ENCODE assay signal across 30 mouse cellular contexts in genomic region chr13:5824189-5824815, GRCm38 (mm10). TPM values are rescaled to one million over a fixed set of nuclear protein-coding genes. Genes with fewer than 3 reads are reported as not detected.
DNase-seq lines count a peak whose midpoint lies in the region; ATAC-seq and TF ChIP-seq lines count a peak whose summit lies in the region.
"Had no signal": no experiment of that assay in that cellular context is flagged by ENCODE, and none has a peak within 500 bp of the region (broad histone marks: within the 10 kb centered on the region; RNA-seq: fewer than 3 reads in every experiment).

No protein-coding gene starts in this region.

- no peak for TF ChIP-seq CTCF in kidney, adult 2 months (conservative IDR thresholded peaks at IDR 0.05; ENCODE audit: insufficient read depth, insufficient read length, low read depth, low read length)

- no peaks in the 10 kb centered on the region for H3K36me3 ChIP-seq in kidney, adult 2 months (ENCODE audit: control insufficient read depth, insufficient read depth, low read length)
- no peaks in the 10 kb centered on the region for H3K36me3 ChIP-seq in midbrain, embryonic 11.5 days (ENCODE audit: control insufficient read depth, insufficient read depth, low read length)
- no peaks in the 10 kb centered on the region for H3K36me3 ChIP-seq in midbrain, embryonic 16.5 days (ENCODE audit: control insufficient read depth, insufficient read depth, low read length)
- H3K36me3 ChIP-seq: embryonic facial prominence, embryonic 10.5 days; embryonic facial prominence, embryonic 15.5 days; forebrain, embryonic 12.5 days; G1E; hindbrain, embryonic 10.5 days; hindbrain, embryonic 15.5 days; limb, embryonic 13.5 days; lung, embryonic 15.5 days; midbrain, embryonic 13.5 days had no signal

- no peak overlapping the region for H3K9ac ChIP-seq in midbrain, embryonic 11.5 days (ENCODE audit: low read length)
- H3K9ac ChIP-seq in midbrain, embryonic 16.5 days (ENCODE audit: low read depth, low read length) = no peak overlapping the region
- H3K9ac ChIP-seq: embryonic facial prominence, embryonic 15.5 days; forebrain, embryonic 12.5 days; forebrain, postnatal 0 days; hindbrain, embryonic 15.5 days; limb, embryonic 13.5 days; lung, embryonic 15.5 days; midbrain, embryonic 13.5 days had no signal

- no peak overlapping the region for H3K4me2 ChIP-seq in midbrain, embryonic 11.5 days
- H3K4me2 ChIP-seq in midbrain, embryonic 16.5 days (ENCODE audit: low read length) = no peak overlapping the region
- H3K4me2 ChIP-seq: embryonic facial prominence, embryonic 15.5 days; forebrain, embryonic 12.5 days; hindbrain, embryonic 15.5 days; limb, embryonic 13.5 days; liver, embryonic 11.5 days; lung, embryonic 15.5 days; midbrain, embryonic 13.5 days had no signal

- no peaks in the 10 kb centered on the region for H3K9me3 ChIP-seq in midbrain, embryonic 11.5 days (ENCODE audit: control insufficient read depth, low read length)
- H3K9me3 ChIP-seq in midbrain, embryonic 16.5 days (replicated peaks; ENCODE audit: control insufficient read depth, low read length, poor library complexity, severe bottlenecking) = no peaks in the 10 kb centered on the region
- H3K9me3 ChIP-seq: embryonic facial prominence, embryonic 10.5 days; embryonic facial prominence, embryonic 15.5 days; forebrain, embryonic 12.5 days; G1E; hindbrain, embryonic 10.5 days; hindbrain, embryonic 15.5 days; limb, embryonic 13.5 days; lung, embryonic 15.5 days; megakaryocyte, embryonic 14.5 days; midbrain, embryonic 13.5 days had no signal

- no peaks in the 10 kb centered on the region; the same call in 1 of the 2 replicates for H3K4me1 ChIP-seq in kidney, adult 2 months (ENCODE audit: control insufficient read depth, insufficient read depth, low read length)
- H3K4me1 ChIP-seq in midbrain, embryonic 11.5 days (ENCODE audit: control insufficient read depth, insufficient read depth, low read length) = no peaks in the 10 kb centered on the region
- H3K4me1 ChIP-seq in midbrain, embryonic 16.5 days (ENCODE audit: control insufficient read depth, insufficient read depth, low read length) = no peaks in the 10 kb centered on the region
- H3K4me1 ChIP-seq: hindbrain, embryonic 15.5 days; midbrain, embryonic 13.5 days had no signal

- H3K4me3 ChIP-seq in kidney, adult 2 months (ENCODE audit: insufficient read depth, low read depth, low read length) = no peak overlapping the region
- no peak overlapping the region for H3K4me3 ChIP-seq in midbrain, embryonic 11.5 days (ENCODE audit: low read depth, low read length)
- no peak overlapping the region for H3K4me3 ChIP-seq in midbrain, embryonic 16.5 days (ENCODE audit: low read depth, low read length)
- H3K4me3 ChIP-seq: embryonic facial prominence, embryonic 10.5 days; embryonic facial prominence, embryonic 15.5 days; forebrain, embryonic 12.5 days; hindbrain, embryonic 10.5 days; hindbrain, embryonic 15.5 days; layer of hippocampus, adult 2 months; left cerebral cortex, adult 2 months; limb, embryonic 13.5 days; lung, embryonic 15.5 days; megakaryocyte, embryonic 14.5 days; midbrain, embryonic 13.5 days had no signal

- ATAC-seq in midbrain, embryonic 11.5 days (ENCODE audit: low FRiP score) = no peak
- no peak for ATAC-seq in midbrain, embryonic 16.5 days
- ATAC-seq in granulocyte monocyte progenitor cell, adult 5-6 weeks (replicated peaks; ENCODE audit: poor library complexity, severe bottlenecking) = peak; percentile 74
- ATAC-seq: forebrain, postnatal 0 days; inflammation-experienced regulatory T-cells, adult 6 months; midbrain, embryonic 13.5 days had no signal

- H3K27ac ChIP-seq in kidney, adult 2 months (ENCODE audit: insufficient read depth, low read depth, low read length) = peak overlapping the region; percentile 68
- H3K27ac ChIP-seq in midbrain, embryonic 11.5 days (ENCODE audit: low read depth, low read length) = no peak overlapping the region
- no peak overlapping the region for H3K27ac ChIP-seq in midbrain, embryonic 16.5 days (ENCODE audit: low read length)
- H3K27ac ChIP-seq: embryonic facial prominence, embryonic 10.5 days; embryonic facial prominence, embryonic 15.5 days; forebrain, embryonic 12.5 days; hindbrain, embryonic 10.5 days; hindbrain, embryonic 15.5 days; layer of hippocampus, adult 2 months; left cerebral cortex, adult 2 months; limb, embryonic 13.5 days; lung, embryonic 15.5 days; midbrain, embryonic 13.5 days had no signal

- peak; percentile 59 for DNase-seq in kidney, adult 2 months
- DNase-seq in kidney, postnatal 4 days = no peak
- DNase-seq in midbrain, embryonic 11.5 days (ENCODE audit: low spot score, missing footprints) = peak; percentile 17
- DNase-seq in cerebellum, postnatal 4 days (ENCODE audit: low spot score in 2 of 2) = no peak
- no peak for DNase-seq in adrenal gland, postnatal 4 days (ENCODE audit: low spot score in 2 of 2)
- DNase-seq: adrenal gland, postnatal 10 days; B cell, adult 2 months; cerebellum, adult 11-12 months; cerebellum, postnatal 10 days; forebrain, postnatal 0 days; heart, postnatal 14 days; kidney, postnatal 10 days; right cerebral cortex, postnatal 25 days; thymus, postnatal 14 days had no signal

- H3K27me3 ChIP-seq in kidney, adult 2 months (replicated peaks; ENCODE audit: control insufficient read depth, insufficient read depth, low read length) = no peaks in the 10 kb centered on the region
- H3K27me3 ChIP-seq in midbrain, embryonic 11.5 days (ENCODE audit: control insufficient read depth, insufficient read depth, low read length) = no peaks in the 10 kb centered on the region
- no peaks in the 10 kb centered on the region for H3K27me3 ChIP-seq in midbrain, embryonic 16.5 days (ENCODE audit: control insufficient read depth, insufficient read depth, low read depth, low read length)
- H3K27me3 ChIP-seq: embryonic facial prominence, embryonic 15.5 days; hindbrain, embryonic 15.5 days; limb, embryonic 13.5 days; lung, embryonic 15.5 days; megakaryocyte, embryonic 14.5 days had no signal

- 76% methylated on average over 8 of the region's 8 CpGs for WGBS in kidney, adult 2 months
- WGBS in midbrain, embryonic 11.5 days = 70% methylated on average over 8 of the region's 8 CpGs
- 71% methylated on average over 8 of the region's 8 CpGs for WGBS in midbrain, embryonic 16.5 days

- TF ChIP-seq POLR2A in kidney, adult 2 months (IDR thresholded peaks at IDR 0.05; ENCODE audit: low read depth, low read length) = no peak

RNA-seq across cellular contexts. Expression of gene Klf6, which starts 37.0 kb away (rescaled TPM):
- 10.0 and 10.7 TPM in 2 replicates for polyA plus RNA-seq in kidney, adult 2 months (2012; rRNA removed)
- 54.6 and 59.5 TPM in 2 replicates for polyA plus RNA-seq in midbrain, embryonic 11.5 days (2014; fragmentation: Nextera tagmentation; extraction: Ambion mirVana)
- 132 and 146 TPM in 2 replicates for polyA plus RNA-seq in midbrain, embryonic 16.5 days (2015; fragmentation: Nextera tagmentation; extraction: Ambion mirVana)
- 8.9 and 11.3 TPM in 2 replicates for total RNA-seq in granulocyte monocyte progenitor cell, adult 5-6 weeks (2014; fragmentation: Nextera tagmentation)
- 59.3 and 73.1 TPM in 2 replicates for total RNA-seq in granulocyte monocyte progenitor cell, adult 5-6 weeks (2017)
- total RNA-seq in adrenal gland, postnatal 4 days (2021) = 10 to 100 TPM; 36.4 to 37.2 TPM

Comparison
In these comparisons a context has a peak if more than half of its experiments do, and no peak if none do; other contexts are left out.
1. DNase-seq: peak in kidney, adult 2 months (single experiment) and midbrain, embryonic 11.5 days (single experiment); none in kidney, postnatal 4 days (0 of 2), cerebellum, postnatal 4 days (0 of 2) and adrenal gland, postnatal 4 days (0 of 2).